Mouse (Mus musculus): ENCODE results near the gene Deaf1. TPM values are rescaled to one million over a fixed set of nuclear protein-coding genes. Genes with fewer than 3 reads are reported as not detected.
A peak's percentile ranks its signal among the peaks of the same experiment; 100 is the strongest.

Gene Deaf1
- polyA plus RNA-seq, 1 experiment from 2014 or later: 82.0 TPM

DNA sequence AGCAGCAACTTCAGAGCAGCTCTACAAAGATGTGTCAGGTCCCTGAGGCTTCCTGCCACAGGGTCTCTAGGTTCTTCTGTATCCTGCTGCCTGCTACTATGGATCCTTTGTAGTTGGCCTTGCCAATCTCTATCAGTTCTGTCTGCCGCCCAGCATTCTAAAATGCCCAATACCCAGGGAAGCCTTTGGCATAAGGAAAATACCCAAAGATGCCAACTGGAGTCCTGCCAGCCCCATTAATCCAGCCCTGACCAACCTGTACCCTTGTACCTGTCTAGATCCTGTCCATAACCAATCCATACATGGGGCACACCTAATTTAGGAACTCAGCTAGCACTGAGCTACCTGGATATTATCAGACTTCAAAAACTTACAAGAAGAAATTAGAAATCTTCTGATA lies 2.8 kb downstream of the Deaf1 start:
- Histone ChIP-seq H3K4me1 (peaks cover 29% of the 10 kb centered on the region), H3K36me3 (peaks cover 45% of the 10 kb centered on the region), H3K4me2 (replicated peaks) (no peak overlapping the region), H3K27me3 (no peaks in the 10 kb centered on the region), H3K9ac (no peak overlapping the region), H3K9me3 (replicated peaks) (no peaks in the 10 kb centered on the region), H3K4me3 (replicated peaks) (no peak overlapping the region), H3K27ac (replicated peaks) (no peak overlapping the region)
- WGBS: 96% methylated on average over 1 of the region's 1 CpGs
- ATAC-seq (ENCODE audit: insufficient number of reproducible peaks, low FRiP score, low TSS enrichment, low read depth): no peak

DNA sequence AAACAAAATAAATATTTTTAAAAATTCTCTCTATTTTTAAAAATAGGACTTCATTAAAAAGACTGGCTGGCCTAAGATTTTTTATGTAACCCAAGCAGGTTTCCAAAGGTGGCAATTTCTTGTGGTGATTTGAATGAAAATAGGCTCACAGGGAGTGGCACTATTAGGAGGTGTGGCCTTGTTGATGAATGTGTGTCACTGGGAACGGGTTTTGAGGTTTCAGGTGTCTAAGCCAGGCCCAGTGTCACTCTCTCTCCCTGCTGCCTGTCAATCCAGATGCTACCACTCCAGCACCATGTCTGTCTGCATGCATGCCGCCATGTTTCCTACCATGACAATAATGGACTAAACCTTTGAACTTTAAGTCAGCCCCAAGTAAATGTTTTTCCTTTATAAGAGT lies 8.0 kb downstream of the Deaf1 start:
- Histone ChIP-seq H3K36me3 (peaks cover 93% of the 10 kb centered on the region), H3K9ac (no peak overlapping the region), H3K4me3 (replicated peaks) (no peak overlapping the region), H3K4me2 (replicated peaks) (no peak overlapping the region), H3K27me3 (no peaks in the 10 kb centered on the region), H3K9me3 (replicated peaks) (no peaks in the 10 kb centered on the region), H3K27ac (replicated peaks) (no peak overlapping the region), H3K4me1 (no peaks in the 10 kb centered on the region)
- ATAC-seq (ENCODE audit: insufficient number of reproducible peaks, low FRiP score, low TSS enrichment, low read depth): no peak
- WGBS: 69% methylated on average over 2 of the region's 2 CpGs

DNA sequence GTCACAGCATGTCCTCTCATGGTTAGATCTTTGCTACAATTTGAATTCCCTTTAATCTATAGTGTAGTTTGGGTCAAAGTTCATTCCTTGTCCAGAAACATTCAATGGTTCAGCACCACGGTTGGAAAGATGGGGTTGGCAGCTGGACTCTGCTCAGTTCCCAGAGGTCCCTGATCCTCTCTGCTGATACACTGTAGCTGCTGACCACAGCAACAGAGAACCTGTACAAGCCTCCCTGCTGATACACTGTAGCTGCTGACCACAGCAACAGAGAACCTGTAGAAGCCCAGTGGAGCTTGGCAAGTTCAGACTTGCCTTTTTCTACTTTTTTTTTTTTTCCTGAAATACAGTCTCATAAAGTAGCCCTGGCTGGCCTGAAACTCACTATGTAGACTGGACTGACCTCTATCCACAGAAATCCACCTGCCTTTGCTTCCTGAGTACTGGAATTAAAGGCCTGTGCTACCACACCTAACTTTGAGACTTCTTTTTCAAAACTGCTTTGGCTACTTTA lies 9.8 kb downstream of the Deaf1 start:
- H3K9me3 ChIP-seq (replicated peaks): no peaks in the 10 kb centered on the region
- H3K4me2 ChIP-seq (replicated peaks): no peak overlapping the region
- no peaks in the 10 kb centered on the region for H3K4me1 ChIP-seq
- WGBS: 81% methylated on average over 1 of the region's 1 CpGs
- no peak overlapping the region for H3K4me3 ChIP-seq (replicated peaks)
- H3K27me3 ChIP-seq: no peaks in the 10 kb centered on the region
- H3K9ac ChIP-seq: no peak overlapping the region
- H3K36me3 ChIP-seq: peaks cover 93% of the 10 kb centered on the region
- H3K27ac ChIP-seq (replicated peaks): no peak overlapping the region
- ATAC-seq (ENCODE audit: insufficient number of reproducible peaks, low FRiP score, low TSS enrichment, low read depth): no peak

GRCm38 (mm10) chr7:141315974-141316373 lies 11.5 kb downstream of the Deaf1 start:
- no peaks in the 10 kb centered on the region for H3K27me3 ChIP-seq
- no peaks in the 10 kb centered on the region for H3K9me3 ChIP-seq (replicated peaks)
- peaks cover 93% of the 10 kb centered on the region for H3K36me3 ChIP-seq
- 80% methylated on average over 5 of the region's 5 CpGs for WGBS
- no peaks in the 10 kb centered on the region for H3K4me1 ChIP-seq
- no peak overlapping the region for H3K27ac ChIP-seq (replicated peaks)
- no peak overlapping the region for H3K9ac ChIP-seq
- ATAC-seq (ENCODE audit: insufficient number of reproducible peaks, low FRiP score, low TSS enrichment, low read depth): no peak
- H3K4me3 ChIP-seq (replicated peaks): no peak overlapping the region
- H3K4me2 ChIP-seq (replicated peaks): no peak overlapping the region

- no peak overlapping the region for H3K9ac ChIP-seq
- no peak overlapping the region for H3K27ac ChIP-seq (replicated peaks)
- H3K4me2 ChIP-seq (replicated peaks): no peak overlapping the region
- peaks cover 93% of the 10 kb centered on the region for H3K36me3 ChIP-seq
- no peaks in the 10 kb centered on the region for H3K27me3 ChIP-seq
- no peaks in the 10 kb centered on the region for H3K9me3 ChIP-seq (replicated peaks)
- 86% methylated on average over 8 of the region's 8 CpGs for WGBS
- H3K4me3 ChIP-seq (replicated peaks): no peak overlapping the region
- no peak for ATAC-seq (ENCODE audit: insufficient number of reproducible peaks, low FRiP score, low TSS enrichment, low read depth)
- no peaks in the 10 kb centered on the region for H3K4me1 ChIP-seq
Observed at GRCm38 (mm10) chr7:141315076-141315475, 12.4 kb downstream of the Deaf1 start.

DNA sequence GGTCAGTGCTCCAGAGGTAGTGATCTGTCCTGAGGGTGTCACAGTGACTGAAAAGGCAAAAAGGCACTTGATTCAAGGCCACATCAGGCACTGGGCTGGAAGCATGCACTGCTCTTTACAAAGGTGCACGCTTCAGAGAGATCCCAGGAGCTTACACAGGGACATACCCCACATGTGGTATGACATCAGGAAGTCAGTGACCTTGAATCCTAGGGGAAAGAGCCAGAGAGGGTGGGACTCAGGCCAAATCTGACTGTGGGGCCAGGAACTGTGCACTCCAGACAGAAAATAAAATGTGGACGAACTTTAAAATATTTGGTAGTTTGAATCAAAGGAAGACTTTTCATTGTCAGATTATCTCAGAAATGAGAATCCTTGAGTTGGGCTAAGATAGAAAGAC lies 13.1 kb downstream of the Deaf1 start:
- Histone ChIP-seq H3K9me3 (replicated peaks) (no peaks in the 10 kb centered on the region), H3K36me3 (peaks cover 95% of the 10 kb centered on the region), H3K27me3 (no peaks in the 10 kb centered on the region), H3K4me3 (replicated peaks) (no peak overlapping the region), H3K4me1 (no peaks in the 10 kb centered on the region), H3K27ac (replicated peaks) (no peak overlapping the region), H3K9ac (no peak overlapping the region), H3K4me2 (replicated peaks) (no peak overlapping the region)
- ATAC-seq (ENCODE audit: insufficient number of reproducible peaks, low FRiP score, low TSS enrichment, low read depth): no peak
- 94% methylated on average over 2 of the region's 2 CpGs for WGBS

- Histone ChIP-seq H3K4me1 (no peaks in the 10 kb centered on the region), H3K9ac (no peak overlapping the region), H3K4me2 (replicated peaks) (no peak overlapping the region), H3K4me3 (replicated peaks) (no peak overlapping the region), H3K27me3 (no peaks in the 10 kb centered on the region), H3K9me3 (replicated peaks) (no peaks in the 10 kb centered on the region), H3K36me3 (peaks cover 93% of the 10 kb centered on the region), H3K27ac (replicated peaks) (no peak overlapping the region)
- WGBS: 91% methylated on average over 4 of the region's 4 CpGs
- no peak for ATAC-seq (ENCODE audit: insufficient number of reproducible peaks, low FRiP score, low TSS enrichment, low read depth)
Observed at GRCm38 (mm10) chr7:141304537-141304936, 23.0 kb downstream of the Deaf1 start.

- Histone ChIP-seq H3K9ac (no peak overlapping the region), H3K27me3 (no peaks in the 10 kb centered on the region), H3K4me3 (replicated peaks) (no peak overlapping the region), H3K27ac (replicated peaks) (no peak overlapping the region), H3K9me3 (replicated peaks) (no peaks in the 10 kb centered on the region), H3K36me3 (peaks cover 87% of the 10 kb centered on the region), H3K4me2 (replicated peaks) (no peak overlapping the region), H3K4me1 (no peaks in the 10 kb centered on the region)
- no peak for ATAC-seq (ENCODE audit: insufficient number of reproducible peaks, low FRiP score, low TSS enrichment, low read depth)
- 52% methylated on average over 1 of the region's 1 CpGs for WGBS
Observed at GRCm38 (mm10) chr7:141302702-141303268, 24.7 kb downstream of the Deaf1 start.

- no peak for ATAC-seq (ENCODE audit: insufficient number of reproducible peaks, low FRiP score, low TSS enrichment, low read depth)
- Histone ChIP-seq H3K4me2 (replicated peaks) (no peak overlapping the region), H3K4me3 (replicated peaks) (no peak overlapping the region), H3K9me3 (replicated peaks) (no peaks in the 10 kb centered on the region), H3K27ac (replicated peaks) (no peak overlapping the region), H3K27me3 (no peaks in the 10 kb centered on the region), H3K4me1 (no peaks in the 10 kb centered on the region), H3K9ac (no peak overlapping the region), H3K36me3 (peaks cover 83% of the 10 kb centered on the region)
- 97% methylated on average over 9 of the region's 9 CpGs for WGBS
Observed at GRCm38 (mm10) chr7:141301386-141301785, 26.1 kb downstream of the Deaf1 start.

DNA sequence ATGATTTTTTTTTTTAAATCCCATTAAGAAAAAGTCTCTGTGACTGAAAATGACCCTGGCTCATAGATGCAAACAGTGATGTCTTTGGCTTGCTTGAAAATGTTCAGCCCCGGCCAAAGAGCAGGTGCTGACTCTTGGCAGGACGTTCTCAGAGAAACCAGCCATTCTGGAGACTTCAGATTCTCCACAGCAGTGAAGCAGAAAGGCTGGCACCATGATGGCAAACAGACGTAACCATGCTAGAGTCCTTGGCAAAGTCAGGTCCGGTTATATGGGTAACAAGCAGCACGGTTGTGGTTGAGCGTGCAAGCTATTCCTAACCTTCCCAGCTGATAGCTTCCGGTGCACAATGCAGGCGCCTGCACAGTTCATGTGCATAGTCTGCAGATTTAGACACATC lies 28.3 kb downstream of the Deaf1 start:
- 95% methylated on average over 8 of the region's 8 CpGs for WGBS
- no peak overlapping the region for H3K4me2 ChIP-seq (replicated peaks)
- no peak for ATAC-seq (ENCODE audit: insufficient number of reproducible peaks, low FRiP score, low TSS enrichment, low read depth)
- peaks cover 6% of the 10 kb centered on the region for H3K4me1 ChIP-seq
- H3K9me3 ChIP-seq (replicated peaks): no peaks in the 10 kb centered on the region
- peaks cover 62% of the 10 kb centered on the region for H3K36me3 ChIP-seq
- H3K27ac ChIP-seq (replicated peaks): no peak overlapping the region
- H3K4me3 ChIP-seq (replicated peaks): no peak overlapping the region
- no peak overlapping the region for H3K9ac ChIP-seq
- H3K27me3 ChIP-seq: peaks cover 16% of the 10 kb centered on the region

GRCm38 (mm10) chr7:141297926-141298650 lies 29.4 kb downstream of the Deaf1 start:
- Histone ChIP-seq H3K4me1 (peaks cover 16% of the 10 kb centered on the region), H3K27ac (replicated peaks) (no peak overlapping the region), H3K4me2 (replicated peaks) (no peak overlapping the region), H3K36me3 (peaks cover 55% of the 10 kb centered on the region), H3K9me3 (replicated peaks) (no peaks in the 10 kb centered on the region), H3K27me3 (peaks cover 27% of the 10 kb centered on the region), H3K9ac (no peak overlapping the region), H3K4me3 (replicated peaks) (no peak overlapping the region)
- 86% methylated on average over 3 of the region's 3 CpGs for WGBS
- ATAC-seq (ENCODE audit: insufficient number of reproducible peaks, low FRiP score, low TSS enrichment, low read depth): no peak

DNA sequence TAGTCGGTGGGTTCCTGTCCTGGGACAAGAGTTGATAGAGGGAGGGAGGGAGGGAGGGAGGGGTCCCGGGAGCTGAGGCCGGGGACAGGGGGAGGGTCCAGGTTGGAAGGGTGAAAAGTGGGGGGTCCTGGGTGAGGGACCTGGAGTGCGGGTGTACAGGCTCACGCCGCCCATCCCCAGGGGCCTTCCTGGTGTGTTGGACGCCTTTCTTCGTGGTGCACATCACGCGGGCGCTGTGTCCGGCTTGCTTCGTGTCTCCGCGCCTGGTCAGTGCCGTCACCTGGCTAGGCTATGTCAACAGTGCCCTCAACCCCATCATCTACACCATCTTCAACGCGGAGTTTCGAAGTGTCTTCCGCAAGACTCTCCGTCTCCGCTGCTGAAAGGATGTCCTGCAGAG lies 33.0 kb downstream of the Deaf1 start:
- no peaks in the 10 kb centered on the region for H3K9me3 ChIP-seq (replicated peaks)
- ATAC-seq (ENCODE audit: insufficient number of reproducible peaks, low FRiP score, low TSS enrichment, low read depth): no peak
- peak overlapping the region; percentile 67 for H3K4me2 ChIP-seq (replicated peaks)
- no peak overlapping the region for H3K27ac ChIP-seq (replicated peaks)
- H3K4me3 ChIP-seq (replicated peaks): peak overlapping the region; percentile 38
- H3K36me3 ChIP-seq: peaks cover 21% of the 10 kb centered on the region
- peaks cover 29% of the 10 kb centered on the region for H3K4me1 ChIP-seq
- H3K27me3 ChIP-seq: peaks cover 49% of the 10 kb centered on the region
- WGBS: 8% methylated on average over 22 of the region's 22 CpGs
- no peak overlapping the region for H3K9ac ChIP-seq

Data from embryonic facial prominence, embryonic 15.5 days (tissue).